Mouse (Mus musculus) cerebral cortex, adult 2 months (tissue): Measurements from ENCODE around the gene Bpifb6.

Source experiments
- WGBS: fragments of 180-500 bp; shearing (Covaris S2); methylation state at CpG from one replicate; pipeline ENCODE4 v1.1.7; 2018; 5-methylcytosine and 5-hydroxymethylcytosine counted together

Bpifb6 gene

DNA sequence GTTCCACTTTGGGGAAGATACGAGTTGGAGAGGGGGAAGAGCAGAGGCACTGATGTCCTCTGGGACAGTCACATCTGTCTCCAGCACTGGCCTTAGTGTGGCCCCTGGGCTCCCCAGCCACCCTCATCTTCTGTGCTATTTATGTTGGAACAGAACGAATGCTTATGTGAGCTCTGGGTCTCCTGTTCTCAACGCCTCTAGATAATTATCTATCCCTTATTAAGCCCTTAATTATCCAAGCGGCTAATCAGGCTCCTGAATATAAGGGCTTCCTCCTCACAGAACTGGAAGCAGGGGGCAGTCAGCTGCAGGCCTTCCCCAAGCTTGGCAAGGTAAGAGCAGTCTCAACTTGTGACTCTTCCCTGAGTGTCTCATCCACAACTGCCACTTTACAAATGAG lies at the start of gene Bpifb6:
Gene Bpifb6 (plus strand): TSS at position 301 of the 400 bp plus-strand sequence.
- WGBS: 76% methylated on average over 4 of the region's 4 CpGs

DNA sequence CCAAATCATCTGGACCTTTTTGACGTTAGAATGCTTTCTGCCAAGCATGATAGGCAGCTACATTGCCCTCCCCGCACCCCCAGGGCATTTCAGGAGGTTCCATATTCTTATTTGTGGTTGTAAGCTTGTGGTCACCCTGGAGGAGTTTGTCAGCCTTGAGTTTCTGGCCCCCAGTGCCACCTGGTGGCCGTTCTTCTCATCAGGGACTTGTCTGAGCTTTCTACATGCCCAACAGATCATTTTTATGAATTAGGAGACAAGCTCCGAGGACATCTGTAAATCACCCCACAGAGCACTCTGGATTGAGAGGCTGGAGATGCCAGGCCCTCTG lies 49.2 kb upstream of the Bpifb6 start:
- 52% methylated on average over 4 of the region's 4 CpGs for WGBS

DNA sequence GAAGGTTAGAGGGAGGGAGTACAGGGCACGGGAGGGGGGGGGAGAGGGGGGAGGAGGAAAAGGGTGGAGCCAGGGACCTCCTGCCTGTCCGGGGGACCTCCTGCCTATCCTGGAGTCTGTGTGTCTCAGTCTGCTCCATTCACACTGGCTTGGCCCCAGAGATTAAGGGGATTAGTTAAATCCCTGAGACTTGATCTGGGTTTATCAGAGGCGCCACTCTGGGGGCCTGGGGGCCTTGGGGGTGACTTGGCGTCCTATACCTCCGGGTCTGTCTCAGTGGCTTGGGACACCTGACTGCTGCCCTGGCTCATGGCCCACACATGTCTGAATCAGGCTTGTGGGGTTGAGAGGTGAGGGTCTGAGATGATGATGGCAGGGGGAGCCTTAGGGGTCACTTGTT lies 46.6 kb upstream of the Bpifb6 start:
- 28% methylated on average over 5 of the region's 5 CpGs for WGBS

DNA sequence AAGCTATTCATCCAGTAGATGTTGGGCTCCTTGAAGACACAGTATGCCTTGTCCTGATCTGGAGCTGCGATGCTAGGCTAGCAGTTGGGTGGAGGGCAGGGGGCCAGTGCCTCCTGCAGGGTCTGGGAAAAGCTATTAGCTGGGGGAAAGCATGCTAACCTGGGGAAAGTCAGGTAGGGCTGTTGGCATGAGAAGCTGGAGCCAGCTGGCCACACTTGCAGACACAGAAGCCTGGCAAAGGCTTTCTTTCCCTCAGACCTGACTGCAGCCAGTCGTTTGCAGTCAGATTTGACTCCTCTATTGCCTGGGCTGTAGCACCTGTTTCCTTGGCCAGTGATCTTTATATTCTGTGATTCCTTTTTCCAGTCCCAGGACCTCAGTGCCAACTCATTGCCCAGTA lies 40.6 kb upstream of the Bpifb6 start:
- 73% methylated on average over 2 of the region's 2 CpGs for WGBS

DNA sequence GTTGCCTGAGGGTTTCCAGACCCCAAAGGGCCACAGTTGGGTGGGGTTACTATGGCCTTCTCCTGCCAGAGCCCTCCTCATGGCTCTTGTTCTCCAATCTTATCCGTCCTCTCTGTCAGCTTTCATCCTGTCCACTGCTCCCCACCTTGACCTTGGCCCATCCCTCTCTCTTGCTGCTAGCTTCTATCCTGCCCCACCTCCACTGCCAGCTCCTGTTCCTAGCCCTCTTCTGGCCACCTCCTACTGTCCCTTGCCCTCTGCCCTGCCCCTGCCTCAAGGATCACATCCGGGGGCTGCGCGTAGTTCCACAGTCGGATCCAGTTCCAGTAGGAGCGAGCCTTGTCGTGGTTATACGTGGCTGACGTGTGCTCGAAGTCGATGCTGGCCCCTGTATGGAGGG lies 39.9 kb upstream of the Bpifb6 start:
- 96% methylated on average over 11 of the region's 11 CpGs for WGBS

DNA sequence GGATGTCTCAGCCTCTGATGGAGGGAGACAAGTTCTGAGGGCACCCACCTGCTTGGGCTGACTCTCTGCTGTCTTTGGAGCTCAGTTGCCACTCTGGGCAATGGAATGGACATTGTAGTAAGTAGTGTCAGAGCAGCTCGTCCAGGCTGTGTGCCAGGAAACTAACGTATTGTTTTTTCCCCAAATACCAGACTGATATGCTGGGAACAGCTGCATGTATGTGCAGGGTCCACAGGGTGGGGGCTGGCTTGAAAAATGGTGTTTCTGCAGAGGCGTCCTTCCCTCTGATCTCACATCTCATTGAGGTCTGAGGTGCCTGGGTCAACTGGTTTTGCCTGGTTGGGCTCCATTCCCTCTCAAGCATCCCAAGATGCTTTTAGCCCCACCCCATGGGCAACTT lies 39.5 kb upstream of the Bpifb6 start:
- 67% methylated on average over 3 of the region's 3 CpGs for WGBS

DNA sequence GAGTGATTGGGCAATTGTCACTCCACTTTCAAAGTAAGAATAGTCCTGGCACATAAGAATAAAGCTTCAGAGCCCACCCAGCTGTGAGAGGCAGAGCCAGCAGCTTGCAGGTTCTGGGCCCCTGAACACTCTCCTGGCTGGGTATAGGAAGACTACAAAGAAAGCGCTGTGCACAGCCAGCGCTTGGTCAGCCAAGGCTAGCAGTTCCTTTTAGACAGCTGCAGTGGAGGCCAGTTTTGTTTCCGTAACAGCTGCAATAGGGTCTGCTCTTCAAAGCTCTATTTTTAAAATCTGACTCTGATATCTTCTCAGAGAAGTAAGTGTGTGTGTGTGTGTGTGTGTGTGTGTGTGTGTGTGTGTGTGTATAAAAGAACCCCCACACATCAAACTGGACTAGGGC lies 38.2 kb upstream of the Bpifb6 start:
- WGBS: 87% methylated on average over 3 of the region's 3 CpGs

DNA sequence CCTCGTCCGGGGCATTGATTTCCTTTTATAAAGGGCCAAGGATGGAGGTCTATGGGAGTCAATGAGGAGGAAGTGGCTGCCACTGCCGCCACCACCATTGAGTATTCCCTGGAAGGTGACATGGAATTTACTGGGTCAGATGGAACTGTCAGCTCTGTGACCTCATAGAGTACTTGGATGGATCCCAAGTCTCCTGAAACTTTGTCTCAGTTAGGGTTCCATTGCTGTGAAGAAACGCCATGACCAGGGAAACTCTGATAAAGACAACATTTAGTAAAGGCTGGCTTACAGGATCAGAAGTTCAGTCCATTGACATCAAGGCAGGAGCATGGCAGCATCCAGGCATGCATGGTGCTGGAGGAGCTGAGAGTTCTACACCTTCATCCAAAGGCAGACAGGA lies 29.2 kb upstream of the Bpifb6 start, which contains the start of gene Sun5:
Gene Sun5 (minus strand): TSS at position 101 of the 400 bp plus-strand sequence.
- 88% methylated on average over 4 of the region's 4 CpGs for WGBS

DNA sequence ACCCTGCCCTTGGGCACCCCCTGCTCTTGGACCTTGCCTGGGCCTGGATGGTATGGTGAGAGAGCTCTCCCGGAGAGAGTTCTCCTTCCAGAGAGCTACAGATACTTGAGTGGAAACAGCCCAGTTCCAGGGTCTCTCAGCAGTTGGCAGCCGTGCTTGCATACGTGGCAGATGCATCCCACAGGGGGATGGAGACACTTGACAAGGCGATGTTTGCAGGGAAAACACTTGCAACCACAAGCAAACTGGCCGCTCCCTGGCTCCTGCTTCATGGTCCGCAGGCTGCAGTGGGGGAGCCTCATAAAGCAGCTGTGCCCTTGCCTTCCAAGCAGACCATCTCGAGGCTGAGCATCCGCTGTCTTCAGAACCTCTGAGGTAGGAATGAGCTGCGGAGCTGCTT lies 25.4 kb upstream of the Bpifb6 start, which contains the start of gene Bpifb2:
Gene Bpifb2 (plus strand): TSS at position 301 of the 400 bp plus-strand sequence.
- WGBS: 86% methylated on average over 9 of the region's 9 CpGs

DNA sequence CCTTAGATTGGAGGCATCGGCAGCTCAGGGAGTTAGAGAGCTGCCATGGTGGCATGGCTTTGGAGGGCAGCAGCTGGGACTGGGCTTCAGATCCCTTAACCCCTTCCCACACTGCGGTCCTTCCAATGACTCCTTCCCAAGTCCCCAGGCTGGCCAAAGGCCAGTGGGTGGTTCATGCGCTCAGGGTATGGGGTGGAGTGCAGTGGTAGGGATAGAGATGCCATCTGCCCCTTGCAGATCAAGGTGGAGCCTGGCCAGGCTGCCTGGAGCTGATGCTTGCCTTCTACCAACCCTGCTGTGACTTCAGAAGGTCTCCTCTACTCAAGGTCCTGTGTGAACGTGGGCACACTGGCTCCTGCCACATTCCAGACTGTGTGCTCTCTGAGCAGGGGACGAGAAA lies 1.1 kb upstream of the Bpifb6 start:
- WGBS: 86% methylated on average over 5 of the region's 5 CpGs

DNA sequence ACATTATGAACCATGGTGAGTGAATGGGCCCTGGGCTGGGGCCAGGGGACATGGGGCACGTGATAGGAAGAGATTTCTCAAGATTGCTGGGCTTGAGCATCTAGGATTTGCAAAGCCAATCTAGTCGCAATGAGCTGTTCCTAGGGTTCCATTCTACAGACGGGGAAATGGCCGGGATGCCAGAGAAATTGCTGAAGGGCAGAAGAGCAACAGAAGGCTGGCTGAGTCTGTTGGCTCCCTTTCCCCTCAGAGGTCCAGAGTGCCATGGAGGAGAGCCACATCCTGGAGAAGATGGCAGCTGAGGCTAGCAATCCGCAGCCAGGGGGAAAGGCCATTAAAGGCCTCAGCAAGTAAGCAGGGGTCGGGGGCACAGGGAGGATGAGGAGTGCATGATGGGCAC lies 2.5 kb downstream of the Bpifb6 start:
- 83% methylated on average over 6 of the region's 6 CpGs for WGBS

DNA sequence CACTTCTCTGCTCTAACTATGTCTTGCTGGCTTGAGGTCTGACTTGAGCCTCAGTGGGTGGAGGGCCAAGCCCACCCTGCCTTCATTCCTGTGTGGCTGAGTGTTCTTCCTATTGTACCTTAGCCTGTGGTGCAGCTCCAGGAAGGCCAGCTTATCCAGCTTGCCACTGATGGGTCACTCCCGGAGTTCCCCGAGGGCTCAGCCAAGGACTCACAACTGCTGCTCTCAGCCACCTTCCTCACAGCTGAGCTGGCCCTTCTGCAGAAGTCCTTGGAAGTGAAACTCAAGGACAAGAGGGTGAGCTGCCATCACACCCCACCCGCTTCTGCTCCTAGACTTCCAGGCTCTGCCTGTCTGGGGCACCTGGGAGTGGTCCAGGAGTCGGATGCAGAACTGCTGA lies 6.4 kb downstream of the Bpifb6 start:
- WGBS: 91% methylated on average over 4 of the region's 4 CpGs

DNA sequence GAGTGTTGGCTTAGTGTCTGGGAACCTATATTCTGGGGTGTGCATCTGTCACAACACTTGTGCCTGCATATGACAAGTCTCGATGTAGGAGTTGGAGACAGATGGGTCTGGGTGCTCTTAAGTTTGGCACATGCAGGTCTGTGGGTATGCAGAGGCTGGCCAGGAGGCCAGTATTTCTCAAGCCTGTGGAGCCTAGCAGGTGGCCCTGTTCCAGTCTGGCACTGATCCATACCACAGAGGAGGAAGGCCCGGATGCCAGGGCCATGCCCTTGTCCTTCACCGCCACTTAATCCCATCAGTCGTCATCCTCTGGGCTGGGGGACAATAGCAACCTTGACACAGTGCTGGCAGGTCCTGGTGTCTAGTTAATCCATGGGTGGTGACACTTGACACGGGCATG lies 14.0 kb downstream of the Bpifb6 start:
- 38% methylated on average over 5 of the region's 5 CpGs for WGBS

DNA sequence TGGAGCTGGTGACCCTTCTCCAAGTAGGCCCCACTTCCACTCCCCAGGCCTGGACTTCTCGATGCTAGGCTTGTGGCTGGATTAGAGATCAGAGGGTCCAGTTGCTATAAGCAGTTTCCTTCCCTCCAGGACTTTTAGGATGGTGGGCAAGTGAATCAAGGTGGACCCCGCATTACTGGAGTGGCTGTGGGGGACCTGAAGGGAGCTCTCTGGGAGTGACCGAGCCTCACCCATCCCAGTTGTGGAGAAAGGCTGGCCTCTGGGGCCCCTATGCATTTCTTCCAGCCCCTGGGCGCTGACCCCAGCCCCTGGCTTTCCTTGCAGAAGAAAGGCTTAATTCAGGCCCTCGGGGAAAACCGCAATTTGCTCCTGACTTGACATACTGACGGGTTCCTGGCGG lies 17.7 kb downstream of the Bpifb6 start, which contains the start of gene Bpifb3:
Gene Bpifb3 (plus strand): TSS at position 301 of the 400 bp plus-strand sequence.
- 82% methylated on average over 8 of the region's 8 CpGs for WGBS

DNA sequence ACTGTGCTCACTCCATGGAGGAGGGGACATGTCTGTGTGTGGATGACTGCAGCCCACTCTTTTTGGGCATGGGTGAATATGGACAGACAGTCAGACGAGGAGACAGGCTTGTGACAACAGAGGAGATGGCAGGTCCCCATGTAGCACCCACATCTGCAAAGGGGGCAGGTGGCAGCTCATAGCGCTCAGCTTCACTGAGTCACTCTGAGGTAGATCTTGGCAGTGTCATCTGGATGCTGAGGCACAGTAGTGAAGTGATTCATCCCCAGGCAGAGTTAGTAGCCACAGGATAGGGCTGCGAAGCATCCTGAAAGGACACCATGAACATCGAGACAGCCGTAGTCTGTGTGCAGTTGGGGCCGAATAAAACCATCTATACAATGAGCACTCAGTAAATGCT lies 21.1 kb downstream of the Bpifb6 start:
- WGBS: 55% methylated on average over 6 of the region's 6 CpGs

DNA sequence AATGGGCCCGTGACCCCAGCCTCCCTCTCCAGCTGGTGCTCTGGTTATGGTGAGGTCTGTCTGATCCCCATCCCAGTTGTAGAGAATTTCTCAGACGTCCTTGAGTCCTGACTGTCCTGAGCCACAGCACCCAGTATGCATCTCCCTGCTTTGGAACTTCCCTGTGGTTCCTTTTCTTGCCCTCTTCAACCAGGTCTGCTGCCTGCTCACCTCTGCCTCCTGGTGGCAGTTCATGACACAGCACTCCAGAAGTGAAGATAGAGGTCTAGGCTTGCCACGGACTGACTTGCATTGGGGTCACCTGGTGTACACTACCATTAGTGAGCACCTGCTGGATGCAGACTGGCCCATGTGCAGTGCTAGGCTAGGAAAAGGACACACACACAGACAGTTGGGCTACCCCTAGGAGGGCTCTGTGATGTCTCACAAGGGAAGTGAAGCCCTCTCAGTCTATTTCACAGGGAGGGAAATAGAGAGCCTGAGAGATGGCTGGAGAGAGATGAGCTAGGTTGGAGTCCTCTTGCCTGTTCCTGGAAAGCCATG lies 29.8 kb downstream of the Bpifb6 start:
- 60% methylated on average over 3 of the region's 3 CpGs for WGBS

DNA sequence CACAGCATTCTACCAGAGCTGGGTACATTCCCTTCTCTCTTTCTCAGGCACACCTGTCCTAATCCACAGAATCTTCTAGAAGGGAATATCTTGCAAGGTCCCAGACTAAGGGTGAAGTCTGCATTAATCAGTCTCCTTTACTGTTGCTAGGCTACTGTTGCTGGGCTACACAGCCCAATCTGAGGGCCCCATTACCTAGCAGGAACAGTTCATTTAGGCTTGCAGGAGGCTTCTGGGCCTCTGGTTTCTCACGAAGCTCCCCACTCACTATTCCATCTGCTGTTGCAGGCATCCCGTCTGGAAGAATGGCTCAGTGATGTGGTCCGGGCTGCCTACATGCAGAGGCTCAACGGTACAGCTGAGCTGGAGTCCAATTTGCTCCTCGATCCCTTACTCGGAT lies 30.9 kb downstream of the Bpifb6 start:
- WGBS: 56% methylated on average over 6 of the region's 6 CpGs

DNA sequence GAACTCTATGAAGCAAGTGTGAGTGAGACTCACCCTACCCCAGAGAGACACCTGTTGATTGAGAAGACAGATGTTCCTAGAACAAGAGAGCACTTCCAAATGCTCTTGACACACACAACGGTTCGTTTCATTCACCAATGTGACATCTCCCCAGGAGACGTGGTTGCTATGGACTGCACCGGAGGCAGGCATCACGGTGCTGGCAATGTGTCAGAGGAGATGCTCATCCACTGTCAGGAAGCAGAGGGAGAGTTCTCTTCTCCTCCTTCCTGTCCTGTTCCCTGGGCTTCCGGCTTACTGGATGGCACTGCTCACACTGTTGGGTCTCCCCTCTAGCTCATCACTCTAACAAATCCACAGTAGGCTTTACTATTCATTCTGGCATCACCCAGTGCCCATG lies 33.1 kb downstream of the Bpifb6 start:
- WGBS: 38% methylated on average over 6 of the region's 6 CpGs

DNA sequence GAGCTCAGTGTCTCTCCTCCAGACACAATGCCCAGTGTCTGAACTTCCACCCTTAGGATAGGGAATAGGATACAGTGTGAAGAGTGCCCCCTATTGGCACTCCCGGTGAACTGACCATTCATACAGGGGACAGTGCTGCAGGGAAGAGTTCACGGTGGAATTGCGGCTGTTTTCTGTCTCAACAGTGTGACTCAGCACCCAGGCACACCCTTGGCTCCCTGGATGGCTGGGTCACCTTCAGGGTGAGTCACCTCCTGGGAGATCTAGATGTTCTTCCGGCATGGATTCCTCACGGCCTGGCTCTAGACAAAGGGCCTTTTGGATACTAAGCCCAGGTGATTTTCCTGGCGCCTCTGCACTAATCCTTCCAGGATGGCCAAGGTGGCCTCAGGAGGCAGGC lies 35.2 kb downstream of the Bpifb6 start:
- WGBS: 94% methylated on average over 6 of the region's 6 CpGs

DNA sequence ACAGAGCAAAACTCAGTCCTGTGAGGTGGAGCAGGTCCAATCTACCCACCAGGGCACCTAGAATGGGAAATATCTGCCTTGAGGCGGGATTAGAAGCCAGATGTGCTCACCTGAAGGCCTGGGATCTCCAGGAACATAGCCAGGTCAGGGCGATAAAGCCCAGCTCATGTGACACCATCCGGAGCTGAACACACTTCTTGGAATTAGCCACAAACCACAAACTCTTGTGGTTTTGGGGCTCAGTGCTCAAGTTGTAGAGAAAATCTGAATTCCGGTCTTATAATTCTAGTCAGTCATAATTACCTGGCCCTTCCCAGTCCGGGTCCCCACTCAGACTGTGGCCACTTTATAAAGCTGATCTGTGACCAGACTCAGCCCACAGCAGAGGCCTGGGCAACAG lies 37.7 kb downstream of the Bpifb6 start, which contains the start of gene Bpifb4:
Gene Bpifb4 (plus strand): TSS at position 370 of the 400 bp plus-strand sequence.
- WGBS: 85% methylated on average over 5 of the region's 5 CpGs

DNA sequence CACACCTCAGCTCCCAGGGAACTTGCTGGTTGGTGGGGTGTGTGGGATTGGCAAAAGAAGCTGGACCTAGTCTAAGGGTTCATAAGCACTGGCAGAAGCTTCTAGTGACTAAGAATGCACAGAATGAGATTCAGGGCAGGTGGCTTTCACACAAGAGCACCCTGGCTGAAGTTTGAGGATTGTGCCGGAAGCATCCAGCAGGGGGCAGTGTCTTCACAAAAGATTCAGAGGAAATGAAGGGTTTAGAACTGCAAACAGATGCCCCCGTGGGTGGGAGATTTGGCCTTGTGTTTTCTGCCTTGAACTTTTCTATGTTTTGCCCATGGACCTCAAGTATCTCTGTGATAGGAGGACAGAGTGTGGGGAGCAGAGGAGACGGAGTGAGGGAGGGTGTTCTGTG lies 43.3 kb downstream of the Bpifb6 start:
- 34% methylated on average over 3 of the region's 3 CpGs for WGBS

DNA sequence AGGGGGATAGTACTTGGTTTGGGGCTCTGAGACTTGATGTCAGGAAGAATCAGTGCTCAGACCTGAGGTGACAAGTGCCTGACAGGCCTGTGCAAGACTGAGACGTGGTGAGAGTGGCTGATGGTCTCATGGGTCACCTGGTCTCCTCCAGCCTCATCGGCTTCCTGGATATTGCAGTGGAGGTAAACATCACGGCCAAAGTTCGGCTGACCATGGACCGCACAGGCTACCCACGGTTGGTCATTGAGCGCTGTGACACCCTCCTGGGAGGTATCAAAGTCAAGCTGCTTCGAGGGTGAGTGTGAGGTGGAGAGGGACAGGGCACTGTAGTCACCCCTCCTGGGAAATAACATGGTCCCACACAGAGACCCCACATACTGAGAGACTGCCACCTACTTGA lies 44.4 kb downstream of the Bpifb6 start:
- 89% methylated on average over 8 of the region's 8 CpGs for WGBS

DNA sequence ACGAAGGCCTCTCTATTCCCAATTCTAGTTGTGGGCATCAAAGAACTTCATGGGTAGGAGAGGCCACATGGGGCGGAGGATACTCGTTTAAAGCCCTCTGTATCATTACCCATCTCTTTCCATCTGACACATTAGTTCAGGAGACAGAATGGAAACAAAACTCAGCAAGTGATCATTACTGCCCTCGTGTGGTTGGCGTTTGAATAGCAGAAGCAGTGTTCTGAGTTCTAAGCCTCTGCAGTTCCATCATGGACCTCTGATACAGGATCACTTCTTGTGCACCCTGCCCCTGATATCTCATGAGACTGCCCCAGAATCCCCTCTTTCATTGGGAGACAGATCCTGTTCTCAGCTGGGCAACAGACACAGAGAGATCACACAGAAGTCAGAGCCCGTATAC lies 52.7 kb downstream of the Bpifb6 start:
- WGBS: 36% methylated on average over 6 of the region's 6 CpGs

DNA sequence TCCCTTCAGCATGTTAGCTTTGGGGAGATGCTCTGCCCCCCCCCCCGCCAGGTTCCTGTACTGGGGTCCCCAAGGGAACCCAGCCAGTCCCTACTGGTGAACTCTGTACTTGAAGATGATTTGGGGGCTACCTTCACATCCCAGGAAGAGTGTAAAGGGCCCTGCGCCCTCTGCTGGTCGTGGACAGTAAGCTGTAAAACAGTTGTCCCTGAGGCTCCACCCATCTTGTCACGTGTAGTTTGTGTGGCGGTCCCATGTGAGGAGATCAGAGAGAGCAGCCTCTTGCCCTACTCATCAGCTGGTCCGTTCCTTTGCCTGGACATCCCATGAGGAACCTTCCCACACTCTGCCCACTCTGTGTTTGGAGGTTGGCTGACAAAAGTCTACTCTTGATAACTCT lies 53.6 kb downstream of the Bpifb6 start:
- WGBS: 7% methylated on average over 6 of the region's 6 CpGs
